Mouse (Mus musculus) bone marrow, adult 2 months (tissue): Measurements from ENCODE around the gene Reep6.

Experiments
- CTCF ChIP-seq: fragments of 200-500 bp; IDR thresholded peaks from 2 replicates; pipeline ENCODE4 v1.5.1; 2011; ENCODE audit warnings: low read length, control low read depth; ENCODE audit not compliant: control insufficient read depth, insufficient read depth
- POLR2A ChIP-seq: fragments of 200-500 bp; IDR thresholded peaks from 2 replicates; pipeline ENCODE4 v1.6.1; 2011; ENCODE audit warnings: low read depth, mild to moderate bottlenecking, control low read depth, low read length, borderline replicate concordance; ENCODE audit not compliant: control insufficient read depth

DNA sequence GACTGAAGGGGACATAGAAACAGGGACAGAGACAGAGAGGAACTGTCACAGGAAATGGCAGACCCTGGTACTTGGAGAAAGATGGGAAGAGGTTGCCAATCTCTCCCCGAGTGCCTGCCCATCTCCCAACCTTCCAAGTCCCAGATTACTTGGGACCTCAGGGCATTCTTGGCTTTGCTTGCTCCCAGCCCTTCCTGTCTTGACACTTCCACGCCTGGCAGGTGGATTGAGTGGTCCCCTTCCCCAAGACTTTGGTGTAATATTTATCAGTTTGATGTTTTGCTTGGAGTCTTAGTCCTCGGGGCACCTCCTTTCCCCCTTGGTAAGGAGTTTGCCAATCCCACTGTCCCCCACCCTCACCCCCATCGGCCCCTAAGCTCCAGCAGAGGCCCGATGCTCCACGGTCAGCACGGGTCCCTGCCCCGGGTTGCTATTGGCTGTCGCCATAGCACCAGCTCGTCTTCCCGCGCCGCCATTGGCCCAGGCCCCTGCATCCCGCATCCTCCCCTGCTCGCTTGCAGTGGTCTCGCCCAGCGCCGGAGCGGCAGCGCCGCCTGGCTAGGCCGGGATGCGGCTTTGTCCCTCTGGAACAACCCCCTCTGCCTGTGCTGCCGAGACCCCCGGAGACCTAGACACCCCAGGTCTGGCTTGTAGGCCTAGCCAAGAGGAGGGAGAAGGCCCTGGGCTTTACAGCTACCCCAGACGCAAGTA is 31.0 kb upstream of the Reep6 start:
- TF ChIP-seq CTCF (no peak), POLR2A (no peak; the same call in 1 of the 2 replicates)
